Mouse (Mus musculus) mammary gland, adult 2 months (tissue): Measurements from ENCODE around the gene Arhgap32. TPM values are rescaled to one million over a fixed set of nuclear protein-coding genes. Genes with fewer than 3 reads are reported as not detected.

ENCODE experiments used
- polyA plus RNA-seq: library from polyadenylated mRNA; depleted of rRNA; stranded (reverse); fragments of >200 nt; gene quantifications from 2 replicates; pipeline ENCODE4 v1.2.3, GENCODE M21; 2012; ENCODE audit warnings: low replicate concordance; rRNA removed

Gene Arhgap32
- polyA plus RNA-seq: 3.5 and 4.4 TPM in 2 replicates

GRCm38 (mm10) chr9:32115786-32116185 is at the start of gene Arhgap32:
Arhgap32 (plus strand) TSS chr9:32116136.

Other genes starting within 250 kb of the Arhgap32 start
- 8.1 and 10.6 TPM in 2 replicates for gene Barx2, start 202.7 kb upstream of the Arhgap32 start, polyA plus RNA-seq
- 0.04 and 0.06 TPM in 2 replicates for gene Kcnj5, start 228.2 kb downstream of the Arhgap32 start, polyA plus RNA-seq